Mouse (Mus musculus): Measurements from ENCODE around the gene Mcm5. TPM values are rescaled to one million over a fixed set of nuclear protein-coding genes. Genes with fewer than 3 reads are reported as not detected.

The Mcm5 gene
- polyA plus RNA-seq, 1 experiment from 2014 or later = 95.6 TPM

Other genes starting within 250 kb of the Mcm5 start
- not detected in 2 replicates for gene Isx, start 236.4 kb upstream of the Mcm5 start, polyA plus RNA-seq (2015; fragmentation: Nextera tagmentation; extraction: Ambion mirVana)
- gene Hmgxb4, start 116.2 kb upstream of the Mcm5 start, polyA plus RNA-seq (2015; fragmentation: Nextera tagmentation; extraction: Ambion mirVana) = 23.1 and 23.5 TPM in 2 replicates
- 40.0 and 44.1 TPM in 2 replicates for gene Tom1, start 75.9 kb upstream of the Mcm5 start, polyA plus RNA-seq (2015; fragmentation: Nextera tagmentation; extraction: Ambion mirVana)
- 32.8 and 38.1 TPM in 2 replicates for gene Hmox1, start 15.9 kb upstream of the Mcm5 start, polyA plus RNA-seq (2015; fragmentation: Nextera tagmentation; extraction: Ambion mirVana)
- 0.20 and 0.43 TPM in 2 replicates for gene Rasd2, start 104.4 kb downstream of the Mcm5 start, polyA plus RNA-seq (2015; fragmentation: Nextera tagmentation; extraction: Ambion mirVana)